21 mouse cellular contexts compared by ENCODE assay signal in genomic region chr1:187236296-187236695, GRCm38 (mm10). TPM values are rescaled to one million over a fixed set of nuclear protein-coding genes. Genes with fewer than 3 reads are reported as not detected.
DNase-seq lines count a peak whose midpoint lies in the region; ATAC-seq lines count a peak whose summit lies in the region.
"Had no signal": no experiment of that assay in that cellular context is flagged by ENCODE, and none has a peak within 500 bp of the region (broad histone marks: within the 10 kb centered on the region; RNA-seq: fewer than 3 reads in every experiment).

No protein-coding gene starts in this region.

- ATAC-seq in intestine, embryonic 16.5 days, result no peak
- no peak for ATAC-seq in intestine, embryonic 15.5 days
- ATAC-seq in heart, embryonic 12.5 days (ENCODE audit: insufficient number of reproducible peaks, low FRiP score), result no peak
- ATAC-seq in CD4-positive, CD25-positive, alpha-beta regulatory T cell, adult 4 months, result no peak
- ATAC-seq: forebrain, embryonic 14.5 days had no signal

- peak overlapping the region; percentile 28; the same call in 1 of the 2 replicates for H3K27ac ChIP-seq in intestine, embryonic 16.5 days (ENCODE audit: low read length)
- no peak overlapping the region for H3K27ac ChIP-seq in intestine, embryonic 15.5 days
- H3K27ac ChIP-seq in brown adipose tissue, adult 24 weeks (replicated peaks; ENCODE audit: low read depth, low read length), result 0 out of 2 replicates have a peak overlapping the region, but pooled peaks have one; percentile 25
- no peak overlapping the region for H3K27ac ChIP-seq in heart, embryonic 12.5 days (ENCODE audit: poor library complexity, severe bottlenecking)
- H3K27ac ChIP-seq: embryonic facial prominence, embryonic 15.5 days; forebrain, embryonic 10.5 days; gastrocnemius, adult 2 months; heart, embryonic 13.5 days; hindbrain, embryonic 15.5 days had no signal

- DNase-seq in kidney, postnatal 36 days, result peak; percentile 38 to 44
- DNase-seq in kidney, postnatal 14 days, result no peak
- peak; percentile 39 for DNase-seq in embryo, embryonic 10.5 days (ENCODE audit: low spot score)
- DNase-seq: cerebellum, adult 11 months; cerebellum, adult 8-10 months; cerebellum, postnatal 14 days; gastrocnemius, adult 2 months; gastrocnemius, postnatal 25 days; heart, postnatal 36 days had no signal

- H3K27me3 ChIP-seq in intestine, embryonic 16.5 days (replicated peaks; ENCODE audit: control insufficient read depth, insufficient read depth, low read length), result no peaks in the 10 kb centered on the region
- no peaks in the 10 kb centered on the region for H3K27me3 ChIP-seq in intestine, embryonic 15.5 days (replicated peaks)
- no peaks in the 10 kb centered on the region for H3K27me3 ChIP-seq in heart, embryonic 12.5 days (replicated peaks)
- H3K27me3 ChIP-seq: embryonic facial prominence, embryonic 15.5 days; heart, embryonic 13.5 days; hindbrain, embryonic 15.5 days had no signal

- H3K9me3 ChIP-seq in intestine, embryonic 16.5 days (ENCODE audit: control insufficient read depth, low read length), result no peaks in the 10 kb centered on the region
- H3K9me3 ChIP-seq in intestine, embryonic 15.5 days, result no peaks in the 10 kb centered on the region
- H3K9me3 ChIP-seq in heart, embryonic 12.5 days (replicated peaks), result no peaks in the 10 kb centered on the region
- H3K9me3 ChIP-seq: embryonic facial prominence, embryonic 15.5 days; forebrain, embryonic 10.5 days; G1E; heart, embryonic 13.5 days; hindbrain, embryonic 15.5 days had no signal

- 69% methylated on average over 6 of the region's 6 CpGs for WGBS in intestine, embryonic 16.5 days
- WGBS in intestine, embryonic 15.5 days, result 71% methylated on average over 6 of the region's 6 CpGs
- WGBS in heart, embryonic 12.5 days, result 75% methylated on average over 6 of the region's 6 CpGs

- no peak overlapping the region for H3K4me2 ChIP-seq in intestine, embryonic 16.5 days (ENCODE audit: low read depth, low read length)
- no peak overlapping the region for H3K4me2 ChIP-seq in intestine, embryonic 15.5 days (replicated peaks)
- H3K4me2 ChIP-seq in heart, embryonic 12.5 days, result no peak overlapping the region
- H3K4me2 ChIP-seq: embryonic facial prominence, embryonic 15.5 days; heart, embryonic 13.5 days; hindbrain, embryonic 15.5 days had no signal

- no peak overlapping the region for H3K9ac ChIP-seq in intestine, embryonic 16.5 days (ENCODE audit: low read depth, low read length)
- no peak overlapping the region for H3K9ac ChIP-seq in intestine, embryonic 15.5 days
- no peak overlapping the region for H3K9ac ChIP-seq in heart, embryonic 12.5 days
- H3K9ac ChIP-seq: embryonic facial prominence, embryonic 15.5 days; heart, embryonic 13.5 days; hindbrain, embryonic 15.5 days had no signal

- H3K36me3 ChIP-seq in intestine, embryonic 16.5 days (ENCODE audit: control insufficient read depth, insufficient read depth, low read length), result 0 out of 2 replicates have a peak, but pooled peaks cover 3% of the 10 kb centered on the region
- no peaks in the 10 kb centered on the region for H3K36me3 ChIP-seq in intestine, embryonic 15.5 days
- peaks cover 23% of the 10 kb centered on the region for H3K36me3 ChIP-seq in heart, embryonic 12.5 days
- H3K36me3 ChIP-seq: hindbrain, embryonic 15.5 days had no signal

- H3K4me1 ChIP-seq in intestine, embryonic 16.5 days (ENCODE audit: control insufficient read depth, insufficient read depth, low read length), result peaks cover 7% of the 10 kb centered on the region; the same call in 1 of the 2 replicates
- H3K4me1 ChIP-seq in intestine, embryonic 15.5 days (replicated peaks), result 0 out of 2 replicates have a peak, but pooled peaks cover 3% of the 10 kb centered on the region
- H3K4me1 ChIP-seq in brown adipose tissue, adult 24 weeks (ENCODE audit: control insufficient read depth, insufficient read depth, insufficient read length, low read length), result no peaks in the 10 kb centered on the region
- H3K4me1 ChIP-seq in heart, embryonic 12.5 days (replicated peaks), result peaks cover 10% of the 10 kb centered on the region
- H3K4me1 ChIP-seq: embryonic facial prominence, embryonic 15.5 days; hindbrain, embryonic 15.5 days had no signal

- H3K4me3 ChIP-seq in intestine, embryonic 16.5 days (ENCODE audit: low read length), result no peak overlapping the region
- no peak overlapping the region for H3K4me3 ChIP-seq in intestine, embryonic 15.5 days (replicated peaks)
- H3K4me3 ChIP-seq in brown adipose tissue, adult 24 weeks (ENCODE audit: insufficient read depth, low read depth, low read length), result no peak overlapping the region
- H3K4me3 ChIP-seq in heart, embryonic 12.5 days, result no peak overlapping the region
- H3K4me3 ChIP-seq: embryonic facial prominence, embryonic 15.5 days; erythroblast, embryonic 14.5 days; forebrain, embryonic 10.5 days; gastrocnemius, adult 2 months; heart, embryonic 13.5 days; hindbrain, embryonic 15.5 days had no signal

RNA-seq across cellular contexts. Expression of gene Gpatch2, which starts 21.0 kb away (rescaled TPM):
- polyA plus RNA-seq in intestine, embryonic 16.5 days (2015; fragmentation: Nextera tagmentation; extraction: Ambion mirVana), result 16.5 and 17.0 TPM in 2 replicates
- 16.8 and 17.4 TPM in 2 replicates for polyA plus RNA-seq in intestine, embryonic 15.5 days (2015; fragmentation: Nextera tagmentation; extraction: Ambion mirVana)
- polyA plus RNA-seq in brown adipose tissue, adult 24 weeks (2012; ENCODE audit: insufficient read depth, insufficient read length, missing spikeins), result 5.9 and 8.3 TPM in 2 replicates
- polyA plus RNA-seq in heart, embryonic 12.5 days (2016; fragmentation: Nextera tagmentation; extraction: Ambion mirVana), result 16.0 and 16.7 TPM in 2 replicates
- polyA plus RNA-seq in CD4-positive, CD25-positive, alpha-beta regulatory T cell, adult 4 months (2017; shearing (Covaris generic)), result 10 to 100 TPM; 22.7 to 23.3 TPM

RNA-seq across cellular contexts. Expression of gene Spata17, which starts 21.0 kb away (rescaled TPM):
- polyA plus RNA-seq in intestine, embryonic 16.5 days (2015; fragmentation: Nextera tagmentation; extraction: Ambion mirVana), result 0.91 and 1.6 TPM in 2 replicates
- 0.85 and 1.2 TPM in 2 replicates for polyA plus RNA-seq in intestine, embryonic 15.5 days (2015; fragmentation: Nextera tagmentation; extraction: Ambion mirVana)
- 7.0 and 12.8 TPM in 2 replicates for polyA plus RNA-seq in brown adipose tissue, adult 24 weeks (2012; ENCODE audit: insufficient read depth, insufficient read length, missing spikeins)
- 0.72 and 1.4 TPM in 2 replicates for polyA plus RNA-seq in heart, embryonic 12.5 days (2016; fragmentation: Nextera tagmentation; extraction: Ambion mirVana)
- not detected for polyA plus RNA-seq in CD4-positive, CD25-positive, alpha-beta regulatory T cell, adult 4 months (2017; shearing (Covaris generic))
- polyA plus RNA-seq: erythroblast, embryonic 14.5 days; G1E had no signal

Comparison
In these comparisons a context has a peak if more than half of its experiments do, and no peak if none do; other contexts are left out.
1. H3K27ac ChIP-seq: peak in intestine, embryonic 16.5 days (single experiment) and brown adipose tissue, adult 24 weeks (single experiment); none in intestine, embryonic 15.5 days (single experiment) and heart, embryonic 12.5 days (single experiment).